Mouse (Mus musculus) forebrain, embryonic 14.5 days (tissue): ENCODE data around the gene Lypd6b. TPM values are rescaled to one million over a fixed set of nuclear protein-coding genes. Genes with fewer than 3 reads are reported as not detected.

Source experiments
- ATAC-seq: fragments of 200-750 bp; cut with Nextera tagmentation; 2 replicates; pipeline ENCODE4 v1.8.0; 2017; ENCODE audit warnings: mild to moderate bottlenecking, moderate library complexity
- DNase-seq: peaks from one replicate; pipeline ENCODE4 v3.0.0-alpha.2; 2015; ENCODE audit warnings: low spot score
- H3K27ac ChIP-seq: fragments of 300-500 bp; sonication (generic); 2 replicates; pipeline ENCODE4 v1.5.1; 2014; ENCODE audit warnings: low read depth, mild to moderate bottlenecking, control low read depth, low read length, moderate library complexity
- H3K27me3 ChIP-seq: fragments of 300-500 bp; sonication (generic); replicated peaks from 2 replicates; pipeline ENCODE4 v1.6.1; 2014; ENCODE audit warnings: low read length, control low read depth, mixed read lengths; ENCODE audit not compliant: control insufficient read depth, insufficient read depth
- H3K36me3 ChIP-seq: fragments of 300-500 bp; sonication (generic); 2 replicates; pipeline ENCODE4 v1.6.1; 2014; ENCODE audit warnings: low read length, control low read depth; ENCODE audit not compliant: control insufficient read depth, insufficient read depth
- H3K4me1 ChIP-seq: fragments of 300-500 bp; sonication (generic); 2 replicates; pipeline ENCODE4 v1.6.1; 2014; ENCODE audit warnings: antibody characterized with exemption, low read length, control low read depth; ENCODE audit not compliant: control insufficient read depth, insufficient read depth
- H3K4me2 ChIP-seq: fragments of 300-500 bp; sonication (generic); 2 replicates; pipeline ENCODE4 v1.6.1; 2014; ENCODE audit warnings: mild to moderate bottlenecking, control low read depth, low read length
- H3K4me3 ChIP-seq: fragments of 300-500 bp; sonication (generic); 2 replicates; pipeline ENCODE4 v1.5.1; 2014; ENCODE audit warnings: low read depth, low read length, control low read depth
- H3K9ac ChIP-seq: fragments of 300-500 bp; sonication (generic); 2 replicates; pipeline ENCODE4 v1.6.1; 2014; ENCODE audit warnings: mild to moderate bottlenecking, low read length, control low read depth, moderate library complexity
- H3K9me3 ChIP-seq: fragments of 300-500 bp; sonication (generic); replicated peaks from 2 replicates; pipeline ENCODE4 v1.6.1; 2016; ENCODE audit warnings: low read length, control low read depth, mixed read lengths; ENCODE audit not compliant: control insufficient read depth
- WGBS: fragments of 180-500 bp; shearing (Covaris S2); extraction: QIAGEN DNeasy Blood & Tissue Kit; methylation state at CpG from one replicate; pipeline ENCODE4 v1.1.7; 2014; 5-methylcytosine and 5-hydroxymethylcytosine counted together
- polyA plus RNA-seq: library from polyadenylated mRNA; unstranded; fragments of >200 nt; fragmentation: Nextera tagmentation; extraction: Ambion mirVana; gene quantifications from 2 replicates; pipeline ENCODE4 v1.2.1, GENCODE M21; 2014

Lypd6b gene
- polyA plus RNA-seq, 1 experiment from 2014 or later: 8.7 TPM

DNA sequence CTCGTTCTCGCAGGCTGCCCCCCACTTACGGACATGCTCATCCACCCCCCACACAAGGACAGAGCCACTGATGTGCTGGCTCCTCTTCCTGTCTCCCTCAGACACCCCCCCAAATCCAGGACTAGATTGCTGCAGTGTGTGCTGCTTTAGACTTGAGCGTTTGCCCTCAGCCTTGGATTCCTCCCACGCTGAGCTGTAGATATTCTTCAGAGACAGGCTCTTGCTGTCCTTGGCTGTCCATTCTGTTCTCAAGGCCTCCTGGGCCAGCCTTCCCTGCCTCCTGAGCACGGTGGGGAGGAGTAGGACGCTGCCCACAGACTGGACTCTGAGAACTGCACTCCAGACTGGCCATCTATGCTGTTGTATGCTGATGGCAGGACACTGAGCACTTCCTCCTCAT lies 40.5 kb upstream of the Lypd6b start:
- Histone ChIP-seq H3K27ac (peak overlapping the region; percentile 36; the same call in 1 of the 2 replicates), H3K4me2 (no peak overlapping the region), H3K9me3 (no peaks in the 10 kb centered on the region), H3K4me1 (peaks cover 3% of the 10 kb centered on the region; the same call in 1 of the 2 replicates), H3K4me3 (no peak overlapping the region), H3K27me3 (no peaks in the 10 kb centered on the region), H3K9ac (no peak overlapping the region), H3K36me3 (peaks cover 89% of the 10 kb centered on the region)
- DNase-seq (no peak), ATAC-seq (no peak)
- WGBS: 94% methylated on average over 7 of the region's 7 CpGs

DNA sequence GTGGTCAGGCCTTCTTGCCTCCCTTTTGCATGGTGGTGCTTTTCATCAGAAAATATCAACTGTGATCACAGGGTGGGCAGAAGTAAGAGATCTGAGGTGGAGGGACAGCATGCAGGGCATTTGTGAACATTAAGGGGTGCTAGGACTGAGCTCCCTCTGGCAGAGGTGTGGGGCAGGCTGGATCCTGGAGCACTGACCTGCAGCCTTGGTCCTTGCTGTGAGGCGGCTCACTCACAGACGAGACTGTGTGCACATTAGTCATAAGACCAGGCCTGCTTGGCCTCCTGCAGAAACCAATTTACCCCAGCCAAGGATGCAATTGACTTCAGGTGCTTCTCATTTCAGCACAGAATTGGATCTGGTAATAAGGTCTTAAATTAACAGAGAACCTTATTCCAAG lies 39.8 kb upstream of the Lypd6b start:
- no peak overlapping the region for H3K4me2 ChIP-seq
- ATAC-seq (no peak), DNase-seq (no peak)
- no peak overlapping the region for H3K4me3 ChIP-seq
- WGBS: 73% methylated on average over 2 of the region's 2 CpGs
- H3K9ac ChIP-seq: no peak overlapping the region
- H3K4me1 ChIP-seq: peaks cover 2% of the 10 kb centered on the region; the same call in 1 of the 2 replicates
- H3K9me3 ChIP-seq: no peaks in the 10 kb centered on the region
- H3K27me3 ChIP-seq: no peaks in the 10 kb centered on the region
- peaks cover 89% of the 10 kb centered on the region for H3K36me3 ChIP-seq
- H3K27ac ChIP-seq: no peak overlapping the region

DNA sequence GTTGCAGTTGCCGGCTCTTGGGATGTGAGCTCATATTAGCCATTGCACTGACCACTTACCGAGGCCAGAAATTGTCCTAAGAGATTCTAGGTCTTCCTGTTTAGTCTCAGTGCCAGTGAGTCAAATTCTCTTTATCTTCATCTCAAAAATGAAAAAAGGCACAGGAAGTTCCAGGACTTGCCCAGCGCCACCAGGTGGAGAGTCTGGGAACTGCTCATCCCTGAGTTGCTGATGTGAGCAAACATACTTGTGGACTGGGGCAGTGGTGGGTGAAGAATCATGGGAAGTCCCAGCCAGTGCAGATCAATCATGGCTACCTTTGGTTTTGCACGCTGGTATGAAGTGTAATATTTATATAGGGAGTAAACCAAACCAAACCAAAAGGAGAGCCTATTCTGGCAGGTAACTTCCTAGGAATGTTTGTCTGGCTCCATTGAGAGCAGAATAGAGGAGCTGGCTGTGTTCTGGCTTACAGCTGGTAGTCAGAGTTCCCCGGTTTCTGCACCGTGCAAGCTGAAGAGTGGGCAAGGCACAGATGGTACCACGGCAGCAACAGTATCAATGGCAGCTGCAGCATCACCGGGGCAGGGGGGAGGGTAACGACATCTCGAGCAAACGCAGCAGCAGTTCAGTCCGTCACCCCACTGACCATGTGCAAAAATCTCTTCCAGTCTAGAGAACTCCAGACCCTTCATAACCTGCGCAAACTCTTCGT lies 38.7 kb upstream of the Lypd6b start:
- no peak for ATAC-seq
- Histone ChIP-seq H3K36me3 (peaks cover 89% of the 10 kb centered on the region), H3K9ac (no peak overlapping the region), H3K9me3 (no peaks in the 10 kb centered on the region), H3K4me2 (no peak overlapping the region), H3K27me3 (no peaks in the 10 kb centered on the region), H3K4me3 (no peak overlapping the region), H3K4me1 (no peaks in the 10 kb centered on the region), H3K27ac (no peak overlapping the region)
- DNase-seq: peak; percentile 40
- WGBS: 81% methylated on average over 14 of the region's 14 CpGs

DNA sequence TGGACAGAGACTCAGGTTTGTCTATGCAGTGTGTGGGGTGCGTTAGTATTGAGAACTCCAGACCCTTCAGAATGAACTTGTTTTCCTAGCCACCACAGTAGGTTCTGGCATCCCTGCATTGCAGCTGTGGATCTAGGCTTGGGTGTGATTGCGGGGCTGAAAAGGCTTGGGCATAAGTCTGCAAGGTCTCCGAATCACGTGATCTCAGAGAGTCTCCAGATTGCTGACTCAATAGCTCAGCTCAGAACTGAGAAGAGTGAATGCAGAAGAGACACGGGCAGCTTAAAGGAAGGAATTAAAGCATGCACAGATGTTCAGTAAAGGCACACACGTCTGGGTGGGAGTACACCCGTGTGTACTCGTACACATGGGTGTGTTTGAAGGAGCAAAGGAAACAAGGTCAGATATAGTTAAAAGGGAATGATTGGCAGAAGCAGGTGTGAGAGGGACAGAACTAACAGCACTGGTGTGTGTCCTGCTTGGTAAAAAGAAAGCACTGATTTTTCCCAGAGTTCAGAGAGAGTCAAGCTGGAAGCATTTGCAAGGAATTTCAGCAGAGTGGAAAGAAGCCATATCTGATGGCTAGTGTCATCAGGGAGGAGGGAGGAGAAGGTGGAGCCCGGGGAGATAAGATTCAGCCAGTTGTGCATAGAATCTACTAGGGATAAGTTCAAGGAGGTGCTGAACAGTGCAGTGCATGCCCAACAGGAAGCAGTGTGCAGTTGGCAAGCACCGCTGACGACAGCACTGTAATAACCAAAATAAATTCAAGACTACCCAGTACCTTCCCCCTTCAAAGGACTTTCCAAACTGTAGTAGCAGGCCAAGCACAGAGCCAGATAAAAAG lies 37.5 kb upstream of the Lypd6b start:
- DNase-seq: no peak
- Histone ChIP-seq H3K4me1 (no peaks in the 10 kb centered on the region), H3K27me3 (no peaks in the 10 kb centered on the region), H3K9ac (no peak overlapping the region), H3K9me3 (no peaks in the 10 kb centered on the region), H3K4me3 (no peak overlapping the region), H3K4me2 (no peak overlapping the region), H3K36me3 (peaks cover 86% of the 10 kb centered on the region), H3K27ac (no peak overlapping the region)
- no peak for ATAC-seq
- 91% methylated on average over 11 of the region's 11 CpGs for WGBS

DNA sequence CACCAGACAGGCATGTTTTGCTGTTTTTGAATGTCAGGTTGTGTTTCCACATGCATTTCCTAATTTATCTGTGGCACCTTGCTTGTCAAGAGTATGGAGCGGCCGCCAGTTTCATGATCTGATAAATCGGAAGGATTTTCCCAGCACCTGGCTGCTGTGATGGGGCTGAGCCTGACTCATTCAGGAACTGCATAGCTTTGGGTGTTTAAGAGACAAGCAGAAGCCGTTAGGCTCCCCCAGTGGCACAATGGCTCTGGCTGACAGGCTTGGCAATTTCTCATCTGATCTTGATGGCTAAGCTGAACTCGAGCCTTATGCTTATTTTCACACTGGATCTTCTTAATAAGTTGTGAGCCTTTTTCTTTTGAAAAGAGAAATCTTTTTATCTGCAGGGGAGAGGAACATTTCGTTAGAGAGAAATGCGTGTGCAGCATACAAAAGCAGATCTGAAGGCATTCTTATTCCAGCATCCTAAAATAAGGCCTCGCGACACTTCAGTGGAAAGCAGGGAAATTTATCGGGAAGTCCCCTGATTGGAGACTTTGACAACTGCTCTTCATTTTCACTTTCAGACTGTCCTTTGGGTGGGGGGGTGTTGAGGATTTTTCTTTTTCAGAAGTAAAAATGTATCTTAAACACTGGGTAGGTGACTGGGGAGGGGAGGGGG lies 35.8 kb upstream of the Lypd6b start:
- ATAC-seq (no peak), DNase-seq (no peak)
- Histone ChIP-seq H3K27ac (no peak overlapping the region), H3K9ac (no peak overlapping the region), H3K4me3 (no peak overlapping the region), H3K9me3 (no peaks in the 10 kb centered on the region), H3K27me3 (no peaks in the 10 kb centered on the region), H3K4me1 (no peaks in the 10 kb centered on the region), H3K4me2 (no peak overlapping the region), H3K36me3 (peaks cover 86% of the 10 kb centered on the region)
- 68% methylated on average over 10 of the region's 10 CpGs for whole genome bisulfite sequencing

DNA sequence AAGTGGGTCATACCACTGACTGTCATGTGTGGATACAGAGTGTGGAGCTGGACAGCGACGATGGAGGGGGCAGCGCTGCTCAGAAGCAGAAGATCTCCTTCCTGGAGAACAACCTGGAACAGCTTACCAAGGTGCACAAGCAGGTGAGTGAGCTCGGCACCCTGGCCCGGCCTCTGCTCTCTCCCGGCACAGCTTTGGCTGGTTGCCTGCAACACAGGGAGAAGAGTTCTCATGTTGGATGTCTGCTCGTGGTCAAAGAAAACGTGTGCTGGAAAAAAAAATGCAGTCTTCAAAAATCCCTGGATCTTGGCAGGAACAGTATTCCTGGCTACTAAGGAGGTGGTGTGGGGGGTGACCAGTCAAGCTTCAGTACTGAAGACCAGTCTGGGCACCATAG lies 35.3 kb upstream of the Lypd6b start:
- Histone ChIP-seq H3K4me3 (no peak overlapping the region), H3K36me3 (peaks cover 86% of the 10 kb centered on the region), H3K4me2 (no peak overlapping the region), H3K9me3 (no peaks in the 10 kb centered on the region), H3K27me3 (no peaks in the 10 kb centered on the region), H3K9ac (no peak overlapping the region), H3K4me1 (no peaks in the 10 kb centered on the region), H3K27ac (no peak overlapping the region)
- no peak for ATAC-seq
- WGBS: 85% methylated on average over 8 of the region's 8 CpGs
- no peak for DNase-seq

DNA sequence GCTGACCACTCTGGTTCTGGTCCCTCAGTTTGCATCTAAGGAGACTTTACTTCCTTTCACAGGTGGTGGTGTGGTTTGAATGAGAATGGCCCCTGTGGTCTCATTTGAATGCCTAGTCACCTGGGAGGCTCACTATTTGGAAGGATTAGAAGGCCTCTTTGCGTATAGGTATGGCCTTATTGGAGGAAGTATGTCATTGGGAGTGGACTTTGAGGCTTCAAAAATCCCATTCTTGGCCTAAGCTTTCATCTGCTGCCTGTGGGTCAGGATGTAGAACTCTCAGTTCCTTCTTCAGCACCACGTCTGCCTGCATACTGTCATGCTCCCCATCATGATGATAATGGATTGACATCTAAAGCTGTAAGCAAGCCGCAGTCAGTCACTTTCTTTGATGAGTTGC lies 34.4 kb upstream of the Lypd6b start:
- DNase-seq: no peak
- Histone ChIP-seq H3K27me3 (no peaks in the 10 kb centered on the region), H3K4me2 (no peak overlapping the region), H3K36me3 (peaks cover 86% of the 10 kb centered on the region), H3K9ac (no peak overlapping the region), H3K4me1 (no peaks in the 10 kb centered on the region), H3K4me3 (no peak overlapping the region), H3K9me3 (no peaks in the 10 kb centered on the region), H3K27ac (no peak overlapping the region)
- no peak for ATAC-seq
- WGBS: 98% methylated on average over 3 of the region's 3 CpGs

DNA sequence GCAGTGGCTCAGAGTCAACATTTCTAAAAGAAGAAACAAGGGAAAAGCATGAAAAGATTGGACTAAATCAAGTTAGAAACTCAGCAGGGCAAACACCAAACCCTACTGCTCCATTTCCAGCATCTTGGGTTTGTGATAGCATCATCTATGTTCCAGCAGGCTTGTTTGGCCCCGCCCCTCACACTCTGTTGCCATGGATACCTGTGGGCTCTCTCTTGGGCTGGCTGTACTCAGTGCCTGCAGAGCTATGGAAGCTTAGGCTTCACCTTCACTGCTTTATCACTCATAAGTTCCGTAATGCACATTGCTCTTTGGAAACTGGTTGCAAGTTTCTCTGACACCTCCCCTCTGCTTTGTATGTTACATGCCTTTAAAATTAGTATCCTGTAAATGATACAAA lies 32.4 kb upstream of the Lypd6b start:
- ATAC-seq (peak; percentile 79), DNase-seq (peak; percentile 77)
- Histone ChIP-seq H3K36me3 (peaks cover 89% of the 10 kb centered on the region), H3K4me2 (no peak overlapping the region), H3K9me3 (no peaks in the 10 kb centered on the region), H3K27me3 (no peaks in the 10 kb centered on the region), H3K4me1 (no peaks in the 10 kb centered on the region), H3K4me3 (no peak overlapping the region), H3K9ac (no peak overlapping the region), H3K27ac (no peak overlapping the region)
- WGBS: 46% methylated on average over 2 of the region's 2 CpGs
